Mouse (Mus musculus) kidney, postnatal 36 days (tissue): ENCODE measurements around the gene Pmel.

ENCODE experiments used
- DNase-seq, 2 experiments: peaks; one replicate each; pipeline ENCODE4 v3.0.0; 2021 to 2022; ENCODE audit warnings: mixed read lengths in 2 of 2

The Pmel gene

DNA sequence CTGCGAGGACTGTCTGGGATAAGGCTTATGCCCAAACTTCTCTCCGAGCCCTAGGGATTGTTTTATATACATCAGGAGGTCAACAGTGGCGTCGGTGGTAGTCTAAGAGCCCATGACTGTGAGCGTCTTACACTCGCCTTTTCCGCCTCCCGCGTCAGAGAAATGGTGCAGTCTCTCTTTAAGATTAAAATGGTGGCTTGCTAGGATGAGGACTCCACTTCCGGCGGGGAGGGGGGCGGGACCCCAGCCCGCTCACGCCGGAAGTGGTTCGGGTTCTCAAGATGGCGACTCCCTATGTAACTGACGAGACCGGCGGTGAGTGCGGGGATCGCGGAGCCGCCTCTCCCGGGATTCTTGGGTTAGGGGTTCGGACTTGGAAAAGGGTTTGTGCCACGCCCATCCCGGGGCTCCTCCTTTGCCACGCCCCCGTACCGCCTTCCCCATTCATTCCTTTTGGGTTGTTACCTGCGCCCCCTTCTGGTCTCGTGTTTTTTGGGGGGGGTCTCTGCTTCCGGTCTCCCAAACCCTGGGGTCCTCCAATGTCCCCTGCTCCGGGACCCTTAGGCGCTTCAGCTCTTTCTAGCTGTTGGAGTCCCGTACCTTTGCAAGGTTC, 44.4 kb downstream of the Pmel start:
- peak; percentile 77 to 85 for DNase-seq
